In genomic region chr16:23981925-23982851, GRCm38 (mm10) we compare ENCODE assay signal across 7 mouse cellular contexts. TPM values are rescaled to one million over a fixed set of nuclear protein-coding genes. Genes with fewer than 3 reads are reported as not detected.
DNase-seq lines count a peak whose midpoint lies in the region; ATAC-seq lines count a peak whose summit lies in the region.

No protein-coding gene starts in this region.

- peak; percentile 87 for DNase-seq in adrenal gland, postnatal 10 days
- DNase-seq in embryo, embryonic 9.5 days (ENCODE audit: extremely low spot score): peak; percentile 88
- DNase-seq in limb, embryonic 10.5 days (ENCODE audit: low spot score): peak; percentile 81
- peak; percentile 98 for DNase-seq in midbrain, embryonic 11.5 days (ENCODE audit: low spot score, missing footprints)
- peak; percentile 62 for DNase-seq in spleen, adult 12 weeks (ENCODE audit: low spot score)

- no peaks in the 10 kb centered on the region; the same call in 1 of the 2 replicates for H3K27me3 ChIP-seq in intestine, embryonic 16.5 days (replicated peaks; ENCODE audit: control insufficient read depth, insufficient read depth, low read length)
- H3K27me3 ChIP-seq in limb, embryonic 10.5 days (ENCODE audit: low read depth, poor library complexity, severe bottlenecking): peaks cover 69% of the 10 kb centered on the region
- H3K27me3 ChIP-seq in midbrain, embryonic 11.5 days (ENCODE audit: control insufficient read depth, insufficient read depth, low read length): peaks cover 53% of the 10 kb centered on the region

- peak overlapping the region; percentile 20; the same call in 1 of the 2 replicates for H3K27ac ChIP-seq in intestine, embryonic 16.5 days (ENCODE audit: low read length)
- no peak overlapping the region for H3K27ac ChIP-seq in limb, embryonic 10.5 days
- H3K27ac ChIP-seq in midbrain, embryonic 11.5 days (ENCODE audit: low read depth, low read length): no peak overlapping the region

- peak overlapping the region; percentile 45 for H3K4me3 ChIP-seq in intestine, embryonic 16.5 days (ENCODE audit: low read length)
- H3K4me3 ChIP-seq in limb, embryonic 10.5 days: peak overlapping the region; percentile 51
- peak overlapping the region; percentile 30 for H3K4me3 ChIP-seq in midbrain, embryonic 11.5 days (ENCODE audit: low read depth, low read length)

- H3K4me2 ChIP-seq in intestine, embryonic 16.5 days (ENCODE audit: low read depth, low read length): peak overlapping the region; percentile 76
- H3K4me2 ChIP-seq in midbrain, embryonic 11.5 days: peak overlapping the region; percentile 65

- peak overlapping the region; percentile 50 for H3K9ac ChIP-seq in intestine, embryonic 16.5 days (ENCODE audit: low read depth, low read length)
- H3K9ac ChIP-seq in midbrain, embryonic 11.5 days (ENCODE audit: low read length): no peak overlapping the region

- H3K9me3 ChIP-seq in intestine, embryonic 16.5 days (ENCODE audit: control insufficient read depth, low read length): no peaks in the 10 kb centered on the region
- no peaks in the 10 kb centered on the region for H3K9me3 ChIP-seq in limb, embryonic 10.5 days (replicated peaks)
- H3K9me3 ChIP-seq in midbrain, embryonic 11.5 days (ENCODE audit: control insufficient read depth, low read length): no peaks in the 10 kb centered on the region

- H3K4me1 ChIP-seq in intestine, embryonic 16.5 days (ENCODE audit: control insufficient read depth, insufficient read depth, low read length): peaks cover 33% of the 10 kb centered on the region
- peaks cover 54% of the 10 kb centered on the region for H3K4me1 ChIP-seq in limb, embryonic 10.5 days
- H3K4me1 ChIP-seq in midbrain, embryonic 11.5 days (ENCODE audit: control insufficient read depth, insufficient read depth, low read length): peaks cover 26% of the 10 kb centered on the region

- 5% methylated on average over 28 of the region's 28 CpGs for WGBS in intestine, embryonic 16.5 days
- under 1% methylated on average over 28 of the region's 28 CpGs for WGBS in limb, embryonic 10.5 days
- WGBS in midbrain, embryonic 11.5 days: under 1% methylated on average over 28 of the region's 28 CpGs

- H3K36me3 ChIP-seq in intestine, embryonic 16.5 days (ENCODE audit: control insufficient read depth, insufficient read depth, low read length): no peaks in the 10 kb centered on the region
- no peaks in the 10 kb centered on the region for H3K36me3 ChIP-seq in limb, embryonic 10.5 days
- H3K36me3 ChIP-seq in midbrain, embryonic 11.5 days (ENCODE audit: control insufficient read depth, insufficient read depth, low read length): no peaks in the 10 kb centered on the region

- ATAC-seq in granulocyte monocyte progenitor cell, adult 5-6 weeks (replicated peaks; ENCODE audit: poor library complexity, severe bottlenecking): peak; percentile 41
- peak; percentile 73 for ATAC-seq in intestine, embryonic 16.5 days
- ATAC-seq in midbrain, embryonic 11.5 days (ENCODE audit: low FRiP score): peak; percentile 81

RNA-seq across cellular contexts. Expression of gene Gm37419, which starts 6.1 kb away (rescaled TPM):
- total RNA-seq in adrenal gland, postnatal 10 days (2021): not detected
- total RNA-seq in granulocyte monocyte progenitor cell, adult 5-6 weeks (2014; fragmentation: Nextera tagmentation): not detected in 2 replicates
- total RNA-seq in granulocyte monocyte progenitor cell, adult 5-6 weeks (2017): not detected in 2 replicates
- not detected in 2 replicates for polyA plus RNA-seq in intestine, embryonic 16.5 days (2015; fragmentation: Nextera tagmentation; extraction: Ambion mirVana)
- polyA plus RNA-seq in limb, embryonic 10.5 days (2016; fragmentation: Nextera tagmentation; extraction: Ambion mirVana): not detected in 2 replicates
- polyA plus RNA-seq in midbrain, embryonic 11.5 days (2014; fragmentation: Nextera tagmentation; extraction: Ambion mirVana): not detected in 2 replicates

RNA-seq across cellular contexts. Expression of gene Bcl6, which starts 6.5 kb away (rescaled TPM):
- total RNA-seq in adrenal gland, postnatal 10 days (2021): 10 to 100 TPM; 46.6 to 53.6 TPM
- total RNA-seq in granulocyte monocyte progenitor cell, adult 5-6 weeks (2014; fragmentation: Nextera tagmentation): 4.4 and 5.7 TPM in 2 replicates
- total RNA-seq in granulocyte monocyte progenitor cell, adult 5-6 weeks (2017): 1.5 and 2.1 TPM in 2 replicates
- polyA plus RNA-seq in intestine, embryonic 16.5 days (2015; fragmentation: Nextera tagmentation; extraction: Ambion mirVana): 1.2 TPM in 2 replicates
- 0.08 and 0.10 TPM in 2 replicates for polyA plus RNA-seq in limb, embryonic 10.5 days (2016; fragmentation: Nextera tagmentation; extraction: Ambion mirVana)
- polyA plus RNA-seq in midbrain, embryonic 11.5 days (2014; fragmentation: Nextera tagmentation; extraction: Ambion mirVana): 0.11 TPM in 1 of 2 replicates, not detected in the other

RNA-seq across cellular contexts. Expression of gene Rtp2, which starts 50.0 kb away (rescaled TPM):
- total RNA-seq in adrenal gland, postnatal 10 days (2021): not detected
- total RNA-seq in granulocyte monocyte progenitor cell, adult 5-6 weeks (2014; fragmentation: Nextera tagmentation): not detected in 2 replicates
- not detected in 2 replicates for total RNA-seq in granulocyte monocyte progenitor cell, adult 5-6 weeks (2017)
- not detected in 2 replicates for polyA plus RNA-seq in intestine, embryonic 16.5 days (2015; fragmentation: Nextera tagmentation; extraction: Ambion mirVana)
- not detected in 2 replicates for polyA plus RNA-seq in limb, embryonic 10.5 days (2016; fragmentation: Nextera tagmentation; extraction: Ambion mirVana)
- polyA plus RNA-seq in midbrain, embryonic 11.5 days (2014; fragmentation: Nextera tagmentation; extraction: Ambion mirVana): not detected in 2 replicates
